Mouse (Mus musculus) embryonic facial prominence, embryonic 14.5 days (tissue): ENCODE data around the gene Tm7sf3. TPM values are rescaled to one million over a fixed set of nuclear protein-coding genes. Genes with fewer than 3 reads are reported as not detected.

Experiments
- ATAC-seq: fragments of 200-750 bp; cut with Nextera tagmentation; 2 replicates; pipeline ENCODE4 v1.8.0; 2017; ENCODE audit warnings: low read depth, moderate number of reproducible peaks, moderate TSS enrichment
- DNase-seq: peaks from one replicate; pipeline ENCODE4 v3.0.0-alpha.2; 2015; ENCODE audit warnings: low spot score
- H3K27ac ChIP-seq: fragments of 300-500 bp; sonication (generic); replicated peaks from 2 replicates; pipeline ENCODE4 v1.5.1; 2014; ENCODE audit warnings: low read depth, mild to moderate bottlenecking, low read length, moderate library complexity
- H3K27me3 ChIP-seq: fragments of 300-500 bp; sonication (generic); replicated peaks from 2 replicates; pipeline ENCODE4 v1.6.1; 2014; ENCODE audit warnings: low read length; ENCODE audit not compliant: control insufficient read depth, insufficient read depth
- H3K36me3 ChIP-seq: fragments of 300-500 bp; sonication (generic); 2 replicates; pipeline ENCODE4 v1.6.1; 2014; ENCODE audit warnings: low read length, mixed read lengths; ENCODE audit not compliant: control insufficient read depth, insufficient read depth
- H3K4me1 ChIP-seq: fragments of 300-500 bp; sonication (generic); 2 replicates; pipeline ENCODE4 v1.6.1; 2014; ENCODE audit warnings: antibody characterized with exemption, low read length; ENCODE audit not compliant: control insufficient read depth, insufficient read depth
- H3K4me2 ChIP-seq: fragments of 300-500 bp; sonication (generic); 2 replicates; pipeline ENCODE4 v1.6.1; 2014; ENCODE audit warnings: low read depth, mild to moderate bottlenecking, low read length, moderate library complexity, mixed read lengths
- H3K4me3 ChIP-seq: fragments of 300-500 bp; sonication (generic); 2 replicates; pipeline ENCODE4 v1.5.1; 2014; ENCODE audit warnings: low read depth, mild to moderate bottlenecking, low read length
- H3K9ac ChIP-seq: fragments of 300-500 bp; sonication (generic); 2 replicates; pipeline ENCODE4 v1.6.1; 2014; ENCODE audit warnings: low read depth, mild to moderate bottlenecking, low read length, moderate library complexity, mixed read lengths
- H3K9me3 ChIP-seq: fragments of 300-500 bp; sonication (generic); 2 replicates; pipeline ENCODE4 v1.6.1; 2016; ENCODE audit warnings: low read length; ENCODE audit not compliant: control insufficient read depth
- WGBS: fragments of 180-500 bp; shearing (Covaris S2); extraction: QIAGEN DNeasy Blood & Tissue Kit; methylation state at CpG from one replicate; pipeline ENCODE4 v1.1.7; 2014; 5-methylcytosine and 5-hydroxymethylcytosine counted together
- polyA plus RNA-seq: library from polyadenylated mRNA; unstranded; fragments of >200 nt; fragmentation: Nextera tagmentation; extraction: Ambion mirVana; gene quantifications from 2 replicates; pipeline ENCODE4 v1.2.1, GENCODE M21; 2014

Gene Tm7sf3
- polyA plus RNA-seq, 1 experiment from 2014 or later = 53.1 TPM

DNA sequence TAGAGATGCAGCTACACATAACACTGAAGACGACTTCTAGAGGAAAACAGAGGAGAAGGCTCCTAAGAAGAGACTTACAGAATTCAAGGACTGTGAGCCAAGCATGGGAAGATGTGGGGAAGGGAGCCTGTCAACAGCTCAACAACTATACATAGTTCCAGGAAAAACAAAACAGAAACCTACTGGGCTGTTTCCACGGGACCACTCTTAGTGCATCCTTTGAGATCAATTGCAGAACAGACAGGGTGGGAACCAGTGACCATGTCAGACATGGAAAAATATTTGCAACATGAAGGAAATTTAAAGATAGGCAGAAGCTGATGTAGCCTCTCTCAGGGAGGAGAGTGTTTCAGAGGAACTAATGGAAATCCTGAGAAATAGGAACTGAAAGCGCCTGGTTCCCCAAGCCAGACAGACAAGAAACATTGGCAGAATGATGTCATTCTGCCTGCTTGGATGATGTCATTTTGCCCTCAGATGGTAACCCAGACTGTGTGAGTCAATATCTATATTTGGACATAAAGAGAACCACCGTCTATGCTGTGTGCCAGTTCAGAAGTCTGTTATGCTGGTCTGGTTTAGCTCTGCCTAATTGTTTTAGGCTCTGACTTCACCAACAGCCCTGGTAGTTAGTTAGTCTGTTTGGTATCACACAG, 32.4 kb upstream of the Tm7sf3 start:
- no peaks in the 10 kb centered on the region for H3K36me3 ChIP-seq
- H3K9ac ChIP-seq = no peak overlapping the region
- no peak overlapping the region for H3K27ac ChIP-seq
- peak; percentile 29 for DNase-seq
- H3K4me1 ChIP-seq = no peaks in the 10 kb centered on the region
- H3K4me2 ChIP-seq = no peak overlapping the region
- H3K4me3 ChIP-seq = no peak overlapping the region
- peak; percentile 33; the same call in 1 of the 2 replicates for ATAC-seq
- H3K9me3 ChIP-seq = peaks cover 5% of the 10 kb centered on the region
- no peaks in the 10 kb centered on the region for H3K27me3 ChIP-seq
- 60% methylated on average over 4 of the region's 4 CpGs for WGBS

DNA sequence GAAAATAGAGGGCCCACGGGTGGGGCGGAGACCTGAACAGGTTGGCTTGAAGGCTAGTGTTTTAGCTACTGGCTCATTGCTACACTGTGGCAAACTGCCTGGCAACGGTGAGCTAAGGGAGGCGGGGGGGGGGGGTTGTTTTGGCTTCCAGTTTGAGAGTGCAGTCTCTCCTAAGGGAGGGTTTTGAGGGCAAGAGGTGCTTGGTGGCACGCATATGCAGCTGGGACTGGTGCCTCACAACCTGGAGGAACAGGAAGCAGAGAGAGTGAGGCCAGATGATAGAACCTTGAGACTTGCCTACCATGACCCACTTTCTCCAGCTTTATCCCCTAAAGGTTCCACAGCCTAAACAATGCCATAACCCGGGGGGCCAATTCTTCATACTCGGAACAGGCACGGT, 31.8 kb upstream of the Tm7sf3 start:
- Histone ChIP-seq H3K27ac (no peak overlapping the region), H3K4me2 (no peak overlapping the region), H3K4me1 (no peaks in the 10 kb centered on the region), H3K9ac (no peak overlapping the region), H3K36me3 (no peaks in the 10 kb centered on the region), H3K27me3 (no peaks in the 10 kb centered on the region), H3K9me3 (peaks cover 5% of the 10 kb centered on the region), H3K4me3 (no peak overlapping the region)
- WGBS = 81% methylated on average over 8 of the region's 8 CpGs
- ATAC-seq (no peak), DNase-seq (no peak)

DNA sequence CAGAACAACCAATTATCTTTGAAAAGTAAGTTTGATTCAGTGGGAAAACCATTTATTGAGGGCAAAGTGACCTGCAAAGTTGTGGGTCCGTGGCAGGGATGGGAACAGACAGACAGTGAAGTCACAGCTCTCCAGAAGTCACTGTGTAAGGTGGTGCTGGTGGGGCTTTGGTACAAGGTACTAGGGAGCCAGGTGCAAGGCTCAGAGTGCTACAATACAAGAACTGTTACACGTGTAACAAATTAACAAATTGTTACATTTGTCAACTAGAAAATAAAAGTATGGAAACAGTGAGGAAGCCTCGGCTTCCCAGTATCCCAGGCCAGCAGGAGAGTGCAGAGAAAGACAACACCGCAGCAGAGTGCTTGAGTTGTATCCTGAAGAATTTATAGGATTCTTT, 31.1 kb upstream of the Tm7sf3 start:
- 75% methylated on average over 4 of the region's 4 CpGs for WGBS
- H3K9ac ChIP-seq = no peak overlapping the region
- no peaks in the 10 kb centered on the region for H3K27me3 ChIP-seq
- no peak overlapping the region for H3K4me2 ChIP-seq
- H3K36me3 ChIP-seq = no peaks in the 10 kb centered on the region
- DNase-seq (no peak), ATAC-seq (no peak)
- H3K4me3 ChIP-seq = no peak overlapping the region
- no peaks in the 10 kb centered on the region for H3K4me1 ChIP-seq
- peaks cover 5% of the 10 kb centered on the region for H3K9me3 ChIP-seq
- no peak overlapping the region for H3K27ac ChIP-seq

DNA sequence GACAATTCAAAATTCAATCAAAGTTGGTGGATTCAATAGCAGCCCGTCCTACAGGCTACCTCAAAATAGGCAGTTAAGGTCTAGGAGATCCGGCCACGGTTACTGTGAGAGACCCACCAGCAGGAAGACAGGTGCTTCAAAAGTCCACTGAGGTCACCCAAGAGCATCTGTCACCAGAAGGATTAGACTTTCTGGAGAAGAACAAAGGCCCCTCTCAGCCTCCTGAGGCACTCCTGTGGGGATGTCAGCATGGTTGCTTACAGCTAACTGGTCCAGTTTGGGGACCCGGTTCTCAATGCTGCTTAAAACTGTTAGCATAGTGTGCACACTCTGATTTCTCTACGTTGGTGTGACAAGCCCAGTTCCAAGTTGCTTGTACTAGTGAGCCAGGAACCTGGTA, 29.5 kb upstream of the Tm7sf3 start:
- no peak overlapping the region for H3K9ac ChIP-seq
- H3K9me3 ChIP-seq = peaks cover 5% of the 10 kb centered on the region
- 62% methylated on average over 5 of the region's 5 CpGs for WGBS
- no peaks in the 10 kb centered on the region for H3K36me3 ChIP-seq
- no peaks in the 10 kb centered on the region for H3K27me3 ChIP-seq
- H3K27ac ChIP-seq = no peak overlapping the region
- no peak overlapping the region for H3K4me2 ChIP-seq
- ATAC-seq (no peak), DNase-seq (no peak)
- H3K4me3 ChIP-seq = no peak overlapping the region
- no peaks in the 10 kb centered on the region for H3K4me1 ChIP-seq

DNA sequence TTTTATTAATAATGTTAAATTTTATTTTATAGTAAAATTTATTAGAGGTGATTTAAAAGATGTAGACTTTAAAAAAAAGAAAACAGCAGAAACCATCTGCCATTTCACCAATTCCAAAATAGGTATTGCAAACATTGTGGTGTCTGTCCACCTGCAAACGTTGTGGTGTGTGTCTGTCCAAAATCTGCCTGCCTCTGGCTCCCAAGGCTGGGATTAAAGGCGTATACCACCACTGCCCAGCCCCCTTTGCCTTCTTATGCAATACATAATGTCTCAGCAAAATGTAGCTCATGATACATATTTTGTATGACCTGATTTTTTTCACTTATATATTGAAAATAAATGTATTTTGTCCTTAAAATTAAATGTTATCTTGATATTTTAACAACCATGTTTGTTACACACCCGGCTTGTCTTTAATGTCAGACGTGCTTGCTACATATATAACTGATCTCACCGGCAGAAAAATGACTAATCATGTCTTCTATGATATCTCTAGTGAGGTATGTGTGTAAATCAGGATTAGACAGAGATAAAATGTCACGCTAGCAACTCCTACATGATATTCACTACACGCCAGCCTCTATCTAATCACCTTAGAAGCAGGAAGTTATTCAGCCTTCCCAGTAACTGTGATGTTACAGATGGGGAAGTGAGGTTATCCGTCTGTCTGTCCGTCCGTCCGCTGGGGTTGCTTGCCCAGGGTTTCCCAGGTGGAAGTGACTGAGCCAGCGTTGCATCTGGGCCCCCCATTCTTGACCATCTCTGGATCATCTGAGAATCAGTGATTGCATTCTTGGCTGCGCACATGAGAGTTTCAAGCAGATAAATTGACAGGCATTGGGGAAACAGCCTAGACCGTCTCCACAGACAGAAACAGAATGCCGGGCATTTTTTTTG, 28.6 kb upstream of the Tm7sf3 start:
- Histone ChIP-seq H3K4me3 (no peak overlapping the region), H3K9ac (no peak overlapping the region), H3K4me2 (no peak overlapping the region), H3K27me3 (no peaks in the 10 kb centered on the region), H3K9me3 (peaks cover 5% of the 10 kb centered on the region), H3K27ac (no peak overlapping the region), H3K36me3 (no peaks in the 10 kb centered on the region), H3K4me1 (no peaks in the 10 kb centered on the region)
- ATAC-seq (no peak), DNase-seq (no peak)
- WGBS = 82% methylated on average over 15 of the region's 15 CpGs

DNA sequence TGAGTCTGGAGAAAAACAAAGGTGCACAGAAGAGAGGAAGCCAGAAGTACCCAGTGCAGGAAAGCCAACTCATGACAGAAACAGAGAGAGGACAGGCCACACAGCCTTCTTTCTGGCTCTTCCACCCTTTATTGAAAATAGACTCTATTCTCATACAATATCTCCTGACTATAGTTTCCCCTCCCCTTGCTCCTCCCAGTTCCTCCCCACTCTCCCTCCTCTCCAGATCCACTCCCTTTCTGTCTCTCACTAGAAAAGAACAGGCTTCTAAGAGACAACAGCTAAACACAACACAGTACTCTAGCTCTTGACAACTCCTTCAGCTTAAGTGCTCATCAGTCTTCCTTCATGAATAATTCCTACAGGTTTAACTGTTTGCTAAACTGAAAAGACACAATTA, 26.0 kb upstream of the Tm7sf3 start:
- Histone ChIP-seq H3K9me3 (peaks cover 5% of the 10 kb centered on the region), H3K9ac (no peak overlapping the region), H3K36me3 (no peaks in the 10 kb centered on the region), H3K27me3 (no peaks in the 10 kb centered on the region), H3K27ac (no peak overlapping the region), H3K4me2 (no peak overlapping the region), H3K4me1 (no peaks in the 10 kb centered on the region), H3K4me3 (no peak overlapping the region)
- ATAC-seq (no peak), DNase-seq (no peak)

DNA sequence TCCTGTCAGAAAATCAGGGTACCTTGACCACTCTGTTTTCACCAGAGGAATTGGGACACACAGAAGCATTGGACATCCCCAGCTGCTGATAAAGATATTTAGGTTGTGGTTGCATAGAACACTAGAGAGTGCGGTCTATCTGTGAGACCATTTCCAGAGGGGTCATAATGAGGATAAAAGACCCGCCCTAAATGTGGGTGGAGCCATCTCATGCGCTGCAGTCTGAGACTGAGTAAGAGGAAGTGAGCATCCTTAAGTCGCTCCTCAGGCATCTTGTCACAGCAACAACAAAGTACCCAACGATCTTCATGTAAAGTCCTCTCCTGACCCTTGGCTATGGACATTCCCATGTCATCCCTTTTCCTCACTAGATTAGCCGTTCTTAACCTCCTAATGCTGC, 24.2 kb upstream of the Tm7sf3 start:
- no peaks in the 10 kb centered on the region for H3K36me3 ChIP-seq
- no peak overlapping the region for H3K4me2 ChIP-seq
- ATAC-seq (no peak), DNase-seq (no peak)
- H3K9ac ChIP-seq = no peak overlapping the region
- H3K4me3 ChIP-seq = no peak overlapping the region
- peaks cover 5% of the 10 kb centered on the region for H3K9me3 ChIP-seq
- no peaks in the 10 kb centered on the region for H3K4me1 ChIP-seq
- WGBS = 81% methylated on average over 6 of the region's 6 CpGs
- H3K27ac ChIP-seq = no peak overlapping the region
- H3K27me3 ChIP-seq = no peaks in the 10 kb centered on the region

DNA sequence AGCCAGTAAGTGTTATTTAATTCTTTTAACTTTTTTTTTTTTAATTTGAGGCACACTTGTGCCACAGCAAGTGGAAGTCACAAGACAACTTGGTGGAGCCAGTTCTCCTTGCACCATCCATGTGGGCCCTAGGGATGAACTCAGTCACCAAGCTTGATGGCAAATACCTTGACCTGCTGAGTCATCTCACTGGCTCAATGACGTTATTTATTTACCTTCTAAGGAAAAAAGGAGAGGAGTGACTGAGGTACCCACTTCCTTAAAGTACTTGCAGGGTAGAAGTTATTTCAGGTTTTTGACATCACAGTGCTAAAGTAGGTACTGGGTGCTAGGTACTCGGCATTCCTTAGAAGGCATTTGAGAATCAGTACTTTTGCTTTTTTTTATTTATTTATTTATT, 22.8 kb upstream of the Tm7sf3 start:
- WGBS = 81% methylated on average over 2 of the region's 2 CpGs

DNA sequence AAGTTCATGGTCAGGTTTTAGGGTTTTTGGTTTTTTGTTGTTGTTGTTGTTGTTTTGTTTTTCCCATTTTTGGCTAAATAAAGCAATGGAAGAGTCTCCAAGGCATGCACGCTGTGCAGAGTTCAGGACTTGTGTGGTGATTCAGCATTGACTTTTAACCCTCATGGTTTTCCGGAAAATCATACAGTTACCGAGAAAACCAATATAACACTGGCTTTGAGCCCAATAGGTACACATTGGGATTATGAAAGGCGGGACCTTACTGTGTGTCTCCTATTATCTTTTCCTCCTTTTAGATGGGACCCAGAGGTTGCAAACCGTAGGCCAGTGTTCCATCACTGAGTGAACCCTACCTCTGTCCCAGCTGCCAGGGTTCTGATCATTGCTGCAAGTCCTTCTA, 22.3 kb upstream of the Tm7sf3 start:
- Histone ChIP-seq H3K4me1 (no peaks in the 10 kb centered on the region), H3K4me2 (no peak overlapping the region), H3K9me3 (no peaks in the 10 kb centered on the region), H3K36me3 (no peaks in the 10 kb centered on the region), H3K27ac (no peak overlapping the region), H3K4me3 (no peak overlapping the region), H3K27me3 (no peaks in the 10 kb centered on the region), H3K9ac (no peak overlapping the region)
- 93% methylated on average over 5 of the region's 5 CpGs for WGBS
- no peak for DNase-seq
- ATAC-seq = no peak

More for the DNA sequence above, 22.8 kb upstream of the Tm7sf3 start:
- no peak for DNase-seq
- H3K36me3 ChIP-seq = no peaks in the 10 kb centered on the region
- H3K4me1 ChIP-seq = no peaks in the 10 kb centered on the region
- peaks cover 2% of the 10 kb centered on the region for H3K9me3 ChIP-seq
- H3K27me3 ChIP-seq = no peaks in the 10 kb centered on the region
- H3K27ac ChIP-seq = no peak overlapping the region
- no peak overlapping the region for H3K4me2 ChIP-seq
- no peak for ATAC-seq
- no peak overlapping the region for H3K9ac ChIP-seq
- no peak overlapping the region for H3K4me3 ChIP-seq
